Comparison of ENCODE assay signal across 7 mouse cellular contexts in genomic region chr10:80747410-80747809, GRCm38 (mm10). TPM values are rescaled to one million over a fixed set of nuclear protein-coding genes. Genes with fewer than 3 reads are reported as not detected.
A peak's percentile ranks its signal among the peaks of the same experiment; 100 is the strongest.
DNase-seq lines count a peak whose midpoint lies in the region; ATAC-seq and TF ChIP-seq lines count a peak whose summit lies in the region.

No protein-coding gene starts in this region.

- H3K9ac ChIP-seq in CH12.LX (ENCODE audit: insufficient read depth, low read depth): no peak overlapping the region

- in situ Hi-C loops in CH12.LX (cut with MboI; ENCODE audit: low pct_ligation_motif_present, low pct_unique_long_range_greater_than_20kb, low sequenced_read_pairs): loop anchor here (5.0 kb wide), 2 partner anchors 130 to 250 kb away; no protein-coding TSS in a partner anchor

- no peak overlapping the region for H3K4me3 ChIP-seq in CH12.LX (replicated peaks in 1 of 3; ENCODE audit: low read depth in 2 of 3, low read length in 2 of 3, poor library complexity in 1 of 3)

- TF ChIP-seq POLR2A in CH12.LX (IDR thresholded peaks at IDR 0.05; ENCODE audit: low read depth, low read length): no peak

- ATAC-seq in megakaryocyte, adult 5-6 weeks (ENCODE audit: poor library complexity, severe bottlenecking): peak; percentile 64

- peak; percentile 87 to 96 for TF ChIP-seq CTCF in CH12.LX (conservative IDR thresholded peaks at IDR 0.05 in 1 of 2, IDR thresholded peaks at IDR 0.05 in 1 of 2; ENCODE audit: low read depth in 2 of 2, low read length in 2 of 2)

- no peaks in the 10 kb centered on the region for H3K27me3 ChIP-seq in CH12.LX (replicated peaks)

- no peak for TF ChIP-seq EP300 in CH12.LX (IDR thresholded peaks at IDR 0.05; ENCODE audit: low read length)

- dilution Hi-C loops in CH12.LX (cut with MboI; ENCODE audit: extremely low pct_ligation_motif_present, extremely low pct_unique_long_range_greater_than_20kb, low sequenced_read_pairs): no loop called here

- no peaks in the 10 kb centered on the region for H3K36me3 ChIP-seq in CH12.LX (replicated peaks in 1 of 2; ENCODE audit: control insufficient read depth in 1 of 2, insufficient read depth in 1 of 2, low read length in 1 of 2)

- no peak overlapping the region for H3K4me2 ChIP-seq in CH12.LX (ENCODE audit: insufficient read depth, low read depth, poor library complexity, severe bottlenecking)

- TF ChIP-seq RAD21 in CH12.LX (IDR thresholded peaks at IDR 0.05; ENCODE audit: low read depth, low read length): peak; percentile 94

- H3K27ac ChIP-seq in CH12.LX (ENCODE audit: insufficient read depth, low read depth): no peak overlapping the region

- peaks cover 7 to 30% of the 10 kb centered on the region in 2 experiments; a peak in 2 of 4 replicates for H3K4me1 ChIP-seq in CH12.LX (ENCODE audit: control insufficient read depth in 1 of 2, insufficient read depth in 2 of 2)

- peak; percentile 72 for DNase-seq in CH12.LX (ENCODE audit: extremely low read depth)
- DNase-seq in NIH3T3 (ENCODE audit: low read depth): peak; percentile 91
- peak; percentile 65 to 74 for DNase-seq in cerebellum, postnatal 4 days (ENCODE audit: low spot score in 2 of 2)
- DNase-seq in gastrocnemius, postnatal 4 days (ENCODE audit: low spot score in 2 of 2): peak; percentile 54 to 73
- DNase-seq in layer of hippocampus, adult 9-11 months: peak; percentile 70
- peak; percentile 83 for DNase-seq in skeletal muscle tissue, adult 2 months (ENCODE audit: low read depth, low spot score)

- H3K79me2 ChIP-seq in CH12.LX (replicated peaks; ENCODE audit: control insufficient read depth, extremely low read depth, insufficient read depth, poor library complexity, severe bottlenecking): no peaks in the 10 kb centered on the region

- H3K9me3 ChIP-seq in CH12.LX (replicated peaks; ENCODE audit: low read length): no peaks in the 10 kb centered on the region

TF ChIP-seq in CH12.LX, 34 proteins besides CTCF, POLR2A, EP300 and RAD21:
- no peak for TF ChIP-seq PAX5 (IDR thresholded peaks at IDR 0.05; ENCODE audit: low read length)
- peak; percentile 51; the same call in 1 of the 2 replicates for TF ChIP-seq NELFE (IDR thresholded peaks at IDR 0.05; ENCODE audit: low read depth, low read length)
- no peak for TF ChIP-seq E2F4 (IDR thresholded peaks at IDR 0.05; ENCODE audit: insufficient replicate concordance, low read depth, low read length)
- TF ChIP-seq ELF1 (IDR thresholded peaks at IDR 0.05; ENCODE audit: low read depth, low read length): 0 out of 2 replicates have a peak, but pooled peaks have one; percentile 35
- TF ChIP-seq MEF2A (IDR thresholded peaks at IDR 0.05; ENCODE audit: borderline replicate concordance, low read depth, low read length): 0 out of 2 replicates have a peak, but pooled peaks have one; percentile 58
- peak; percentile 39 for TF ChIP-seq ZC3H11A (IDR thresholded peaks at IDR 0.05; ENCODE audit: low read depth, low read length)
- TF ChIP-seq MYC (IDR thresholded peaks at IDR 0.05; ENCODE audit: low read depth, low read length): peak; percentile 48; the same call in 1 of the 2 replicates
- TF ChIP-seq SIN3A (IDR thresholded peaks at IDR 0.05; ENCODE audit: low read length): 0 out of 2 replicates have a peak, but pooled peaks have one; percentile 37
- peak; percentile 79 for TF ChIP-seq SMC3 (IDR thresholded peaks at IDR 0.05; ENCODE audit: low read depth, low read length)

RNA-seq across cellular contexts. Expression of gene Ap3d1, which starts 5.3 kb away (rescaled TPM):
- 48.1 and 49.4 TPM in 2 replicates for total RNA-seq in CH12.LX (2012; rRNA removed)
- 24.2 and 28.4 TPM in 2 replicates for total RNA-seq in CH12.LX (2014; rRNA removed)
- 46.5 and 57.0 TPM in 2 replicates for polyA plus RNA-seq in CH12.LX (2012; ENCODE audit: insufficient read length, low read depth)
- 10 to 100 TPM; 52.1 to 58.7 TPM for total RNA-seq in gastrocnemius, postnatal 4 days (2021)
- total RNA-seq in megakaryocyte, adult 5-6 weeks (2015): 42.6 and 52.4 TPM in 2 replicates
- total RNA-seq in megakaryocyte, adult 5-6 weeks (2017): 48.6 and 62.0 TPM in 2 replicates

RNA-seq across cellular contexts. Expression of gene Dot1l, which starts 7.6 kb away (rescaled TPM):
- total RNA-seq in CH12.LX (2012; rRNA removed): 13.3 and 15.5 TPM in 2 replicates
- total RNA-seq in CH12.LX (2014; rRNA removed): 2.7 and 3.3 TPM in 2 replicates
- polyA plus RNA-seq in CH12.LX (2012; ENCODE audit: insufficient read length, low read depth): 30.9 and 43.8 TPM in 2 replicates
- 10 to 100 TPM; 50.5 to 61.2 TPM for total RNA-seq in gastrocnemius, postnatal 4 days (2021)
- total RNA-seq in megakaryocyte, adult 5-6 weeks (2015): 19.5 and 23.0 TPM in 2 replicates
- total RNA-seq in megakaryocyte, adult 5-6 weeks (2017): 6.9 and 9.8 TPM in 2 replicates

RNA-seq across cellular contexts. Expression of gene Izumo4, which starts 45.4 kb away (rescaled TPM):
- total RNA-seq in CH12.LX (2012; rRNA removed): 8.1 and 9.6 TPM in 2 replicates
- total RNA-seq in CH12.LX (2014; rRNA removed): 2.7 and 4.3 TPM in 2 replicates
- 5.9 TPM in 2 replicates for polyA plus RNA-seq in CH12.LX (2012; ENCODE audit: insufficient read length, low read depth)
- 1 to 10 TPM; 8.3 to 8.4 TPM for total RNA-seq in gastrocnemius, postnatal 4 days (2021)
- 11.3 and 14.2 TPM in 2 replicates for total RNA-seq in megakaryocyte, adult 5-6 weeks (2015)
- total RNA-seq in megakaryocyte, adult 5-6 weeks (2017): 4.4 and 6.6 TPM in 2 replicates

RNA-seq across cellular contexts. Expression of gene Mob3a, which starts 45.6 kb away (rescaled TPM):
- total RNA-seq in CH12.LX (2012; rRNA removed) (56.9 and 71.7 TPM in 2 replicates), CH12.LX (2014; rRNA removed) (65.2 and 71.4 TPM in 2 replicates)
- 75.0 and 84.2 TPM in 2 replicates for polyA plus RNA-seq in CH12.LX (2012; ENCODE audit: insufficient read length, low read depth)
- 10 to 100 TPM; 24.0 to 25.4 TPM for total RNA-seq in gastrocnemius, postnatal 4 days (2021)
- 61.8 and 72.0 TPM in 2 replicates for total RNA-seq in megakaryocyte, adult 5-6 weeks (2015)
- 65.0 and 77.3 TPM in 2 replicates for total RNA-seq in megakaryocyte, adult 5-6 weeks (2017)

RNA-seq across cellular contexts. Expression of gene Sf3a2, which starts 50.6 kb away (rescaled TPM):
- total RNA-seq in CH12.LX (2012; rRNA removed): 29.0 and 36.5 TPM in 2 replicates
- 7.8 and 12.4 TPM in 2 replicates for total RNA-seq in CH12.LX (2014; rRNA removed)
- polyA plus RNA-seq in CH12.LX (2012; ENCODE audit: insufficient read length, low read depth): 136 and 153 TPM in 2 replicates
- 10 to 100 TPM; 47.1 to 55.8 TPM for total RNA-seq in gastrocnemius, postnatal 4 days (2021)
- 45.8 and 46.6 TPM in 2 replicates for total RNA-seq in megakaryocyte, adult 5-6 weeks (2015)
- total RNA-seq in megakaryocyte, adult 5-6 weeks (2017): 13.1 and 20.4 TPM in 2 replicates
